Mouse (Mus musculus) cerebellum, adult 2 months (tissue): ENCODE results near the gene Arl6ip5. TPM values are rescaled to one million over a fixed set of nuclear protein-coding genes. Genes with fewer than 3 reads are reported as not detected.

Source experiments
- DNase-seq, 2 experiments: peaks; one replicate each; pipeline ENCODE4 v3.0.0; 2021
- H3K27ac ChIP-seq: fragments of 200-500 bp; 2 replicates; pipeline ENCODE4 v1.5.1; 2012; ENCODE audit warnings: low read length, control low read depth, inconsistent platforms; ENCODE audit not compliant: insufficient read depth
- H3K27me3 ChIP-seq: fragments of 200-500 bp; 2 replicates; pipeline ENCODE4 v1.6.1; 2012; ENCODE audit warnings: inconsistent platforms, mild to moderate bottlenecking, low read length, moderate library complexity; ENCODE audit not compliant: control insufficient read depth, insufficient read depth
- H3K4me1 ChIP-seq: fragments of 200-500 bp; 2 replicates; pipeline ENCODE4 v1.6.1; 2011; ENCODE audit warnings: low read length; ENCODE audit not compliant: control insufficient read depth, insufficient read depth
- H3K4me3 ChIP-seq: fragments of 200-500 bp; replicated peaks from 2 replicates; pipeline ENCODE3; 2011; ENCODE audit warnings: mild to moderate bottlenecking, low read depth, low read length, control low read depth; ENCODE audit not compliant: insufficient read depth
- CTCF ChIP-seq: fragments of 200-500 bp; IDR thresholded peaks from 2 replicates; pipeline ENCODE4 v1.5.1; 2011; ENCODE audit warnings: low read depth, mild to moderate bottlenecking, control low read depth, low read length, moderate library complexity, borderline replicate concordance; ENCODE audit not compliant: insufficient read depth
- POLR2A ChIP-seq: fragments of 200-500 bp; IDR thresholded peaks from 2 replicates; pipeline ENCODE4 v1.6.1; 2011; ENCODE audit warnings: low read length, control low read depth, borderline replicate concordance; ENCODE audit not compliant: insufficient read depth
- WGBS: fragments of 180-500 bp; shearing (Covaris S2); methylation state at CpG from one replicate; pipeline ENCODE4 v1.1.7; 2018; 5-methylcytosine and 5-hydroxymethylcytosine counted together
- polyA plus RNA-seq: library from polyadenylated mRNA; depleted of rRNA; stranded (reverse); fragments of >200 nt; gene quantifications from 2 replicates; pipeline ENCODE4 v1.2.3, GENCODE M21; 2012; rRNA removed

Gene Arl6ip5
- polyA plus RNA-seq, result 179 and 181 TPM in 2 replicates

DNA sequence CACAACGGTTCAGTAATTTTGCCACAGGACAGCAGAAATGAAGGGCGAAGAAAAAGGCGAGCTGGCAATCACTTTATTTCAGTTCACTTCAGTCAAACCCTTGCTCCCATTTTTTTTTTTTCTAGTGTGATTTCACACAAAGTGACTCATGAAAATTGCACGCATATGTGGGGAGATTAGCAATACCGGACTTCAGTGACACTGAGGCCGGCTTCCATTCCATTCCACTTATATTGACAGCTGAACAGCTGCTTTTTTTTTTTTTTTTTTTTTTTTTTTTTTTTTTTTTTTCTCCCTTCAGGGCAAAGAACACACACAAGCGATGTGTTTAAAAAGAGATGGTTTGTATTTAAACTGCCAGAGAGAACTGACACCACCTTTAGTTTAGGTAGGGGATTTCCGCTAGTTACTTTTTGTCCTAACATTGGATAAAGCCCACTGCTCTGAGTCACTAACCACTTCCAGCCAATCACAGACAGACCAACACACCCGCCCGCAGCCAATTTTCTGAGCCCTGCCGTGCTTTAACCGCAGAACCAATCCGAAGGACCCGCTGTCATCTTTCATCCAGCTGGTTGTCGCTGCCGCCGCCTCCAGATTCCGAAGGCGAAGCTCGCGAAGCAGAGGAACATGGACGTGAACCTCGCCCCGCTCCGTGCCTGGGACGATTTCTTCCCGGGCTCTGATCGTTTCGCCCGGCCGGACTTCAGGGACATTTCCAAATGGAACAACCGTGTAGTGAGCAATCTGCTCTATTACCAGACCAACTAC lies at the start of gene Arl6ip5:
TSS of gene Arl6ip5 (plus strand) at position 499 of the 771 bp plus-strand sequence.
- Histone ChIP-seq H3K4me1 (peaks cover 9% of the 10 kb centered on the region), H3K27me3 (no peaks in the 10 kb centered on the region), H3K4me3 (peak within 1 kb of the TSS; percentile 77), H3K27ac (peak within 1 kb of the TSS; percentile 65)
- 9% methylated on average over 32 of the region's 32 CpGs for WGBS
- peak; percentile 87 to 90 for DNase-seq
- TF ChIP-seq CTCF, result no peak
- TF ChIP-seq POLR2A, result peak; percentile 72

DNA sequence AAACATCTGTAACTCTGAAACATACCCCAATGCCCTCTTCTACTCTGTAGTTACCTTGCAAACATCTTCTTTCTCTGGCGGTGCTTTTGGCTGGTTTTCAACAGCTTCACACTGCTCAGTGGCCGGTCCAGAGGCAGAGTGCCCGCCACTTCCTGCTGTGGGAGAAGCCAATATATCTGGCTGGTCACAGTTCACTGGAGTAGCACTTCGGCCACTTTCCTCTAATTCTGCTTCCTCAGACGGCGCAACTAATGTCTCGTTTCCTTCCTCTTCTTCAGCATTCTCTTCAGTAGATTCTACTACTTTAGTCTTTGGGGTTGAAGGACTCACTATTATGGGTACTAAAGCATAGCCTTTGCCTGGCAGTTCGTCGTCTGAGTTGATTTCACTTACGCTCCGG lies 34.8 kb upstream of the Arl6ip5 start:
- 57% methylated on average over 11 of the region's 11 CpGs for WGBS
- H3K4me3 ChIP-seq, result no peak overlapping the region
- no peaks in the 10 kb centered on the region for H3K27me3 ChIP-seq
- H3K27ac ChIP-seq, result no peak overlapping the region
- no peaks in the 10 kb centered on the region for H3K4me1 ChIP-seq
- TF ChIP-seq CTCF, result no peak
- TF ChIP-seq POLR2A, result no peak
- DNase-seq, result no peak

DNA sequence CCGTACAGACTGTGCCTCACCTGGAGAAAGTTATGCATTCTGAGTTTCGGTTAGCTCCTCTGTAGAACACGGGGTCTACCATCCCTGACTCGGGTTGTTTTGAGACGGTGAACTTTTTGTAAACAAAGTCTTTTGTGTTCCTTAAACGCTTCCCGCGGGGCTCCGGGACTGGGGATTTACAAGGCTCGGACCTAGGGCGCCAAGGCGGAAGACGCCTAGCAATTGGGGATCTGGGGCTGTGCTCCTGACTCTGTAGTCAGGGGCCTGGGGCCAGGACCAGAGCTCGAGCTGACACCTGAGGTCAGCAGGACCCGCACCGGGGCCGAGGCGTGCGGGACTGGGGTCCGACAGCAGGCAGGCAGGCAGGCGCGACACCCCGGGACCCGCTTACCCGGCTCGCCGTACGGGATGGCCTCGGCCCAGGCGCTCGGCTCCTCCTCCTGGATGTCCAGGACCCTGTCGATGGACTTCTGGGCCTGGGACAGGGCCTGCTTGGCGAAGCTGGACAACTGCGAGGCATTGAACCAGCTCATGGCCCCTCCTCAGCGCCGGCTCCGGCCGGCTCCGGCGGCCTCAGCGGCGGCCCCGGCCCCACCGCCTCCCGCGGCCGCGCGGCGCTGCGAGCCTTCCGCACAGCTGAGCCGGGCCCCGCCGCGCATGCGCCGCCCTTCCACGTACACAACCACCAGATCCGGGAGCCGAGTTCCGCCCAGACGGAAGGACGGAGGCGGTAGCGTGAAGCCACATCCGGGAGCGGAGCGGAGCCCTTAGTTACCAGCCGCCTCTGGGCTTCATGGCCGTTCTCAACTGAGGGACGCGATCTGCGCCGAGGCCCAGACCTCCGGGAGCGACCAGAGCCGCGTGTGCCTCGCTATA lies 31.8 kb upstream of the Arl6ip5 start, which contains the start of gene Tmf1:
TSS of gene Tmf1 (minus strand) at position 632 of the 876 bp plus-strand sequence.
- no peak for TF ChIP-seq CTCF
- TF ChIP-seq POLR2A, result peak; percentile 86
- Histone ChIP-seq H3K4me3 (peak within 1 kb of the TSS; percentile 83), H3K4me1 (no peaks in the 10 kb centered on the region), H3K27me3 (no peaks in the 10 kb centered on the region), H3K27ac (peak within 1 kb of the TSS; percentile 88)
- WGBS, result under 1% methylated on average over 80 of the region's 80 CpGs
- peak; percentile 95 to 96 for DNase-seq

DNA sequence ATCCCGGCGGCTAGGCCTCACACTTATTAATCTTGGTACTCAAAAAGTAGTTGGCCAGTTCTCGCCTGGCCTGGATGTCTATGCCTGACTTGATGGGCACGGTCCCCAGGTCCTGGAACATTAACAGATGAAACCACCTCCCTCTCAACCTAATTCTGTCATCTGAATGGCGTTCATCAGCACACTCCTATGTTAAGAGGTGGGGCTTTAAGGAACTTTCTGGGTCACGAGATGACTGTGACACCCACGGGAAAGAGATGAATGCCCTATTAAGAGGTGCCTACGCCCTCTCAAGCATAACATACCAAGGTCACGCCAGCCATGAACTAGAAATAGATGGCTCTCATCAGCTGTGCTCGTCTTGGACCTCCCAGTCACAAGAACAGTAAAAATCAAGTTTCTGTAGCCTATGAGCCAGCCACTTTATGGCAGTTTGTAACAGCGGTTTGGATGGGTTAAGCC lies 31.1 kb upstream of the Arl6ip5 start:
- Histone ChIP-seq H3K4me1 (no peaks in the 10 kb centered on the region), H3K4me3 (peak overlapping the region; percentile 83), H3K27ac (peak overlapping the region; percentile 88), H3K27me3 (no peaks in the 10 kb centered on the region)
- WGBS, result 7% methylated on average over 11 of the region's 11 CpGs
- no peak for DNase-seq
- no peak for TF ChIP-seq CTCF
- no peak for TF ChIP-seq POLR2A

DNA sequence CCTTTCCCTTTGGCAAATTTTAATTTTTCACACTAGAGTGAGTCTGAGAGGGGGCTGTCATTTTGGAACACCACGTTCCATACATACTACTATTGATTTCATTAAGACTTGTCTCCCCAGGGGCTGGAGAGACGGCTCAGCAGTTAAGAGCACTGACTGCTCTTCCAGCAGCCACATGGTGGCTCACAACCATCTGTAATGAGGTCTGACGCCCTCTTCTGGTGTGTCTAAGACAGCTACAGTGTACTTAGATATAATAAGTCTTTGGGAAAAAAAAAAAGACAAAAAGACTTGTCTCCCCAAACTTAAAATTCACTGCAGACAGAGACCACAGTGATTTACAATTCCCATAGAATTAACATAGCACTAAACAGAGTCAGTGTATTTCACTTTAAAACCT lies 10.1 kb upstream of the Arl6ip5 start:
- 45% methylated on average over 3 of the region's 3 CpGs for WGBS
- Histone ChIP-seq H3K27ac (no peak overlapping the region), H3K4me3 (no peak overlapping the region), H3K27me3 (no peaks in the 10 kb centered on the region), H3K4me1 (no peaks in the 10 kb centered on the region)
- DNase-seq, result no peak
- TF ChIP-seq POLR2A, result no peak

DNA sequence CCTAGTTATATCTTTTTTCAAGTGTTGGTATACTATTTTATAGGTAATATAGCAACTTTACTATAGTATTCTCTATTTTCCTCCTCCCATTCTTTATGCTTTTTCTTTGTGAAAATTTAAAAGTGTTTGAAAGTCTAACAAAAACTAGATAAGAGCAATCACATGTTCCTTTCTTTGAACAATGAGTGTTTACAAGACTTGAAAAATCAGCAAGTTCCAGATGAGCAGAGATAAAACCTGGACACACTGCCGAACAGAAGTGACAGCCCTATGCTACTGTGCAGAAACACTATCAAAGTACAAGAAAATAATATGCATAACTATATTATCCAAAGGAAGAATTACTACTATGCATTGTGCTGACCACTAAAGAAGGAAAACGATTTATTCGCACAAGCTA lies 8.0 kb upstream of the Arl6ip5 start:
- no peak for DNase-seq
- Histone ChIP-seq H3K27me3 (no peaks in the 10 kb centered on the region), H3K4me3 (no peak overlapping the region), H3K27ac (no peak overlapping the region), H3K4me1 (no peaks in the 10 kb centered on the region)
- TF ChIP-seq CTCF (no peak), POLR2A (no peak)
- WGBS, result 93% methylated on average over 3 of the region's 3 CpGs

DNA sequence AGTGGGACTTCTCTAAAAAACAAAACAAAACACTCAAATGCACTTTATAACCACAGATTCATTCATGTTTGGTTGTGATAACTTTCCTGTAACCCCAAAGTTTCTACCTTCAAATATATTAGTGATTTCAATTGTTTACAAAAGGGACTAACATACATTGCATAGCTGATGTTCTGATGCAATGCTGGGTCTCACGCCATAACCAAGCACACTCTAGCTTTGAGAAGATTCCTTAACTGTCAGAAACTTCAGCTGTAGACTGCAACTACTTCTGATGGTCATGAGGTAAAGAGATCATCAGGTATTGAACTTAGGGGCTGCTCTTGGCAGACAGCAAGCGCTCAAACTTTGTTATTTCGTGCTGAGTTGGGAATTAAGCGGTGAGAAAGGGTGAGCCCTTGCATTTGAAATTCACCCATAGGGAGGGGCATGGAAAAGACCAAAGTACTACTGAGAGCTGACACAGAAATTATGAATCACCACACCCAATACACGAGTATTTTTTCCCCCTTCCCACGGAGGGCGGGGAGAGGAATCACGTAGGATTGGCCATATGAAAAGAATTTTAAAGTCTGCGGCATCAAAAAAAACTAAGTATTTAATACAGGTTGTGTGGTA lies 6.1 kb upstream of the Arl6ip5 start:
- no peak for DNase-seq
- 18% methylated on average over 9 of the region's 9 CpGs for WGBS
- Histone ChIP-seq H3K27ac (no peak overlapping the region), H3K4me1 (no peaks in the 10 kb centered on the region), H3K4me3 (peak overlapping the region; percentile 70), H3K27me3 (no peaks in the 10 kb centered on the region)
- no peak for TF ChIP-seq CTCF
